Mouse (Mus musculus) ES-E14 (cell line): ENCODE results near the gene Rnase12. TPM values are rescaled to one million over a fixed set of nuclear protein-coding genes. Genes with fewer than 3 reads are reported as not detected.

ENCODE experiments used
- DNase-seq: peaks from one replicate; pipeline ENCODE4 v3.0.0-alpha.2; 2013; ENCODE audit warnings: low read depth, low spot score
- H3K27ac ChIP-seq: 2 replicates; pipeline ENCODE4 v1.5.1; 2012; ENCODE audit warnings: low read depth, mild to moderate bottlenecking, low read length, moderate library complexity, mixed read lengths; ENCODE audit not compliant: poor library complexity, insufficient read depth, severe bottlenecking
- H3K36me3 ChIP-seq: 2 replicates; pipeline ENCODE4 v1.6.1; 2012; ENCODE audit warnings: mild to moderate bottlenecking, low read length, moderate library complexity, mixed read lengths; ENCODE audit not compliant: control insufficient read depth, poor library complexity, insufficient read depth, severe bottlenecking
- H3K4me1 ChIP-seq, 2 experiments: fragments of 150-350 bp in 1 of 2; sonication (generic) in 1 of 2; 2 replicates each; pipeline ENCODE4 v1.6.1; 2012; ENCODE audit warnings: low read length in 2 of 2, mild to moderate bottlenecking in 1 of 2, mixed read lengths in 1 of 2; ENCODE audit not compliant: control insufficient read depth in 2 of 2, insufficient read depth in 2 of 2, poor library complexity in 1 of 2
- H3K4me3 ChIP-seq, 2 experiments: fragments of 150-350 bp in 1 of 2; sonication (generic) in 1 of 2; 2 replicates each; pipeline ENCODE4 v1.5.1; 2012; ENCODE audit warnings: low read length in 2 of 2, low read depth in 1 of 2, mild to moderate bottlenecking in 1 of 2, mixed read lengths in 1 of 2; ENCODE audit not compliant: insufficient read depth in 1 of 2, poor library complexity in 1 of 2, severe bottlenecking in 1 of 2
- H3K9ac ChIP-seq: 2 replicates; pipeline ENCODE4 v1.6.1; 2012; ENCODE audit warnings: low read depth, mild to moderate bottlenecking, low read length, mixed read lengths; ENCODE audit not compliant: poor library complexity, insufficient read depth, severe bottlenecking
- H3K9me3 ChIP-seq: fragments of 150-350 bp; sonication (generic); 2 replicates; pipeline ENCODE4 v1.6.1; 2012; ENCODE audit warnings: low read depth, mild to moderate bottlenecking, low read length; ENCODE audit not compliant: control insufficient read depth, insufficient read depth
- CHD2 ChIP-seq: IDR thresholded peaks from 2 replicates; pipeline ENCODE4 v1.6.1; 2014; ENCODE audit warnings: mild to moderate bottlenecking, low read depth, low read length, inconsistent platforms
- HCFC1 ChIP-seq: IDR thresholded peaks from 2 replicates; pipeline ENCODE4 v1.6.1; 2012; ENCODE audit warnings: low read length, inconsistent platforms, borderline replicate concordance; ENCODE audit not compliant: insufficient read depth
- MAFK ChIP-seq: IDR thresholded peaks from 2 replicates; pipeline ENCODE4 v1.6.1; 2014; ENCODE audit warnings: mild to moderate bottlenecking, low read depth, low read length, inconsistent platforms; ENCODE audit not compliant: insufficient read depth
- ZC3H11A ChIP-seq: IDR thresholded peaks from 2 replicates; pipeline ENCODE4 v1.6.1; 2012; ENCODE audit warnings: low read depth, mild to moderate bottlenecking, inconsistent platforms, low read length, borderline replicate concordance
- ZNF384 ChIP-seq: IDR thresholded peaks from 2 replicates; pipeline ENCODE4 v1.6.1; 2012; ENCODE audit warnings: low read depth, low read length, inconsistent platforms
- in situ Hi-C, 2 experiments: fragments of 600-800 bp; cut with MboI; formaldehyde crosslinking; loops; one replicate each; pipeline ENCODE4 v1.15.1; 2025; ENCODE audit warnings: low sequenced_read_pairs in 2 of 2, inconsistent platforms in 1 of 2; ENCODE audit not compliant: unreplicated experiment in 2 of 2
- total RNA-seq: library from RNA; depleted of rRNA; stranded (reverse); fragments of 300-350 nt; gene quantifications from 2 replicates; pipeline ENCODE4 v1.2.3, GENCODE M21; 2012

The Rnase12 gene
- total RNA-seq, 1 experiment = 0.36 TPM

DNA sequence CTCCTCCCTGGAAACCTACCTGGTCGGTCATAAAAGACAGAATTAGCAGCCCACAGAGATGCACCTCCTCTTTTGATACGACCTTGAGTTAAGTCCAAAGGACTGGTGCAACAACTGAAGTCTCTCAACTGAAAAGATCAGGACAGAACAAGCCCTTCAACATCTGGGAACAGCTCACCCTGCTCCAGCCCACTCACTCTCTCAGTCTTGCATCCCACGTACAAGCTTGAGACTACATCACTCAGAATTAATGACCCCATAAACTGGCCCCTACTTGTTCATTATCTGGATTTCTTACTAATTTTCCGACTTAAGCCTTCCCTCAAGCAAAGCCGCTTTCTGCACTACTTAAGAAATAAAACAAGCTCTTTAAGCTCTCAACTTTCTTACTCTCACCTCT lies 4.3 kb downstream of the Rnase12 start:
- Histone ChIP-seq H3K36me3 (no peaks in the 10 kb centered on the region), H3K9me3 (no peaks in the 10 kb centered on the region), H3K4me3 (no peak overlapping the region), H3K9ac (no peak overlapping the region), H3K27ac (no peak overlapping the region), H3K4me1 (peaks cover 2 to 8% of the 10 kb centered on the region in 2 experiments; a peak in 1 of 4 replicates)
- no peak for DNase-seq
- TF ChIP-seq HCFC1 = no peak
- no peak for TF ChIP-seq MAFK
- no peak for TF ChIP-seq ZC3H11A
- no peak for TF ChIP-seq ZNF384
- TF ChIP-seq CHD2 = no peak
- in situ Hi-C loops = loop anchor here in 1 of 2 experiments (25.0 kb wide), 1 partner anchor 216 kb away; no protein-coding TSS in a partner anchor

DNA sequence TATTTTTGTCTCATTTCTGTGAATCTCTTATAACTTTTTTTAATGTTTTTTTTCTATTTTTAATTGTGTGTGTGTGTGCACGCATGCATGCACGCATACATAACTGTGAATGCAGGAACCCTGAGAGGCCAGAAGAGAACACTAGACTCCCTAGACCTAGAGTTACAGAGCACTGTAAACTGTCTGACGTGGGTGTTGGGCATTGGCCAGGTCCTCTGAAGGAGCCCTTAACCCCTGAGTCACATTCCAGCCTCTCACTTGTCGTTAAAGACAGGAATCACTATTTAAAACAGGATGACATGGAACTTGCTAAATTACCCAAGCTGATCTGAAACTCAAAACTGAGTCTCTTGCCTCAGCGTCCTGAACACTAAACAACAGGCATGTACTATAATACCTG lies 5.5 kb downstream of the Rnase12 start:
- Histone ChIP-seq H3K36me3 (no peaks in the 10 kb centered on the region), H3K4me1 (peaks cover 2 to 5% of the 10 kb centered on the region in 2 experiments; a peak in 1 of 4 replicates), H3K9me3 (no peaks in the 10 kb centered on the region), H3K9ac (no peak overlapping the region), H3K4me3 (no peak overlapping the region), H3K27ac (no peak overlapping the region)
- TF ChIP-seq ZNF384 (no peak), HCFC1 (no peak), MAFK (no peak), ZC3H11A (no peak), CHD2 (no peak)
- DNase-seq = no peak
- in situ Hi-C loops = loop anchor here in 1 of 2 experiments (25.0 kb wide), 1 partner anchor 215 kb away; no protein-coding TSS in a partner anchor

DNA sequence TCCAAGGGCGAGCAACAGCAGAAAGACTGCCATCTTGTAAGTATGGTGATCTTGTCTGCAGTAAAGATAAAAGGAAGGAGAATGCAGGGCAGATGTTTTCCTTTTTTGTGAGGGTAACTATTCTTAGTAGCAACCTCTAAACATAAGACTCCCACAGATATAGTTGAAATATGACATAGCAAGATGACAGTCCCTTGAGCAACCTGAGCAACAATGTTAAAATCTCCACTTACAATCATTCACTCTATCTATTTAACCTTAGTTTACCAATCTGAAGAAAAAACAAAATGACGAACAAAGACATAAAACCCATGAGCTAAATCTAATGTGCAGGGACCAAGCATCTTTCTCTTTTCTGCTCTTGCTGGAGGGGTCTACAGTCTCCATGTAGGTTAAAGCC lies 7.4 kb downstream of the Rnase12 start, which contains the start of gene Rnase11:
Gene Rnase11, minus strand, starts transcription at position 101 of the 400 bp plus-strand sequence.
- Histone ChIP-seq H3K4me3 (no peak within 1 kb of the TSS), H3K36me3 (no peaks in the 10 kb centered on the region), H3K27ac (no peak within 1 kb of the TSS), H3K9ac (no peak within 1 kb of the TSS), H3K9me3 (no peaks in the 10 kb centered on the region), H3K4me1 (peaks cover 0 to 5% of the 10 kb centered on the region in 2 experiments; a peak in 1 of 4 replicates)
- DNase-seq = no peak
- in situ Hi-C loops = loop anchor here in 1 of 2 experiments (25.0 kb wide), 1 partner anchor 213 kb away; no protein-coding TSS in a partner anchor
- TF ChIP-seq ZNF384 (no peak), MAFK (no peak), CHD2 (no peak), ZC3H11A (no peak), HCFC1 (no peak)

DNA sequence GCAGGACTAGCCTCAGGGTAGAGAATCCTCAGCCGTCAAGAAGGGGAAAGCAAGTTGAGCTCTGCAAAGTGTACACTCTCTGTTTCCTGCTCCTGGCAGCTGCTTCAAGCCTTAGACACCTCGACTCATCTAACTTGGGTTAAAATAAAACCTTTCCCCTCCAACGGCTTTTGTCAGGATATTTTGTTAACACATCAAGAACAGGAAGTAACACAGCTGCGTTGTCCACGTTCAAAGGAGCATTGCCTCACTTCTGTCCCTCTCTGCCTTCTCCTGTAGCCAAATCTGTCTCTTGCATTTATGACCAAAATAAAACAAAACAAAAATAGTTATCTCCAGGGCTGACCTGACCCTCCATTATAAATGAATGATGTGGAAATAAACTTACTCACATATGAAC lies 9.6 kb downstream of the Rnase12 start:
- Histone ChIP-seq H3K9ac (no peak overlapping the region), H3K4me3 (no peak overlapping the region), H3K36me3 (no peaks in the 10 kb centered on the region), H3K4me1 (no peaks in the 10 kb centered on the region), H3K9me3 (no peaks in the 10 kb centered on the region), H3K27ac (no peak overlapping the region)
- in situ Hi-C loops = no loop called here
- TF ChIP-seq MAFK (no peak), ZC3H11A (no peak), ZNF384 (no peak), CHD2 (no peak), HCFC1 (no peak)
- DNase-seq = no peak
